Mouse (Mus musculus) kidney, embryonic 16.5 days (tissue): ENCODE results near the gene Serf2. TPM values are rescaled to one million over a fixed set of nuclear protein-coding genes. Genes with fewer than 3 reads are reported as not detected.
A peak's percentile ranks its signal among the peaks of the same experiment; 100 is the strongest.
"Not testable (repeated sequence)": the region's sequence is repeated elsewhere in the genome, so short reads cannot be mapped to it uniquely, and the experiment has no call there.

Source experiments
- ATAC-seq: fragments of 200-750 bp; cut with Nextera tagmentation; 2 replicates; pipeline ENCODE4 v1.8.0; 2017; ENCODE audit warnings: moderate TSS enrichment; ENCODE audit not compliant: low FRiP score, low TSS enrichment
- H3K27ac ChIP-seq: fragments of 300-500 bp; sonication (generic); 2 replicates; pipeline ENCODE4 v1.5.1; 2014; ENCODE audit warnings: low read length
- H3K27me3 ChIP-seq: fragments of 300-500 bp; sonication (generic); 2 replicates; pipeline ENCODE4 v1.6.1; 2014; ENCODE audit warnings: low read length, control low read depth, mixed read lengths; ENCODE audit not compliant: insufficient read depth
- H3K36me3 ChIP-seq: fragments of 300-500 bp; sonication (generic); 2 replicates; pipeline ENCODE4 v1.6.1; 2014; ENCODE audit warnings: low read length, control low read depth, mixed read lengths; ENCODE audit not compliant: insufficient read depth
- H3K4me1 ChIP-seq: fragments of 300-500 bp; sonication (generic); 2 replicates; pipeline ENCODE4 v1.6.1; 2014; ENCODE audit warnings: low read length, control low read depth, mixed read lengths; ENCODE audit not compliant: insufficient read depth
- H3K4me2 ChIP-seq: fragments of 300-500 bp; sonication (generic); replicated peaks from 2 replicates; pipeline ENCODE4 v1.6.1; 2014; ENCODE audit warnings: low read depth, low read length
- H3K4me3 ChIP-seq: fragments of 300-500 bp; sonication (generic); 2 replicates; pipeline ENCODE4 v1.5.1; 2014; ENCODE audit warnings: mild to moderate bottlenecking, low read length
- H3K9ac ChIP-seq: fragments of 300-500 bp; sonication (generic); replicated peaks from 2 replicates; pipeline ENCODE4 v1.6.1; 2014; ENCODE audit warnings: low read length
- H3K9me3 ChIP-seq: fragments of 300-500 bp; sonication (generic); 2 replicates; pipeline ENCODE4 v1.6.1; 2016; ENCODE audit warnings: low read length, control low read depth
- WGBS: fragments of 180-500 bp; shearing (Covaris S2); extraction: QIAGEN DNeasy Blood & Tissue Kit; methylation state at CpG from one replicate; pipeline ENCODE4 v1.1.7; 2014; 5-methylcytosine and 5-hydroxymethylcytosine counted together
- microRNA-seq: library from miRNA; unstranded; fragments of <30 nt; microRNA quantifications from one replicate; pipeline ENCODE4, GENCODE M21; 2016
- polyA plus RNA-seq: library from polyadenylated mRNA; unstranded; fragments of >200 nt; fragmentation: Nextera tagmentation; extraction: Ambion mirVana; gene quantifications from 2 replicates; pipeline ENCODE4 v1.2.1, GENCODE M21; 2015

The Serf2 gene
- polyA plus RNA-seq, 1 experiment from 2014 or later, result 451 TPM

GRCm38 (mm10) chr2:121480916-121481315 lies 31.9 kb downstream of the Serf2 start:
- not testable (repeated sequence) for H3K9ac ChIP-seq, H3K27me3 ChIP-seq, H3K27ac ChIP-seq, H3K4me2 ChIP-seq, ATAC-seq, H3K4me3 ChIP-seq, H3K9me3 ChIP-seq, H3K4me1 ChIP-seq, H3K36me3 ChIP-seq
- 90% methylated on average over 13 of the region's 13 CpGs for WGBS

GRCm38 (mm10) chr2:121483576-121483975 lies 34.6 kb downstream of the Serf2 start:
- Histone ChIP-seq H3K4me3 (no peak overlapping the region), H3K9ac (no peak overlapping the region), H3K4me2 (no peak overlapping the region), H3K4me1 (no peaks in the 10 kb centered on the region), H3K36me3 (no peaks in the 10 kb centered on the region), H3K27me3 (no peaks in the 10 kb centered on the region), H3K9me3 (no peaks in the 10 kb centered on the region), H3K27ac (no peak overlapping the region)
- WGBS, result 41% methylated on average over 8 of the region's 8 CpGs
- ATAC-seq, result no peak

GRCm38 (mm10) chr2:121484403-121484802 lies 35.4 kb downstream of the Serf2 start:
- not testable (repeated sequence) for H3K4me3 ChIP-seq, H3K4me2 ChIP-seq, H3K36me3 ChIP-seq, H3K4me1 ChIP-seq, H3K27me3 ChIP-seq, H3K27ac ChIP-seq, H3K9ac ChIP-seq, H3K9me3 ChIP-seq, ATAC-seq
- 88% methylated on average over 1 of the region's 2 CpGs for WGBS

- H3K4me3 ChIP-seq, ATAC-seq, H3K9ac ChIP-seq, H3K27ac ChIP-seq, H3K4me2 ChIP-seq, H3K27me3 ChIP-seq, H3K36me3 ChIP-seq, H3K4me1 ChIP-seq, H3K9me3 ChIP-seq: not testable (repeated sequence)
- 57% methylated on average over 1 of the region's 6 CpGs for WGBS
Measured at GRCm38 (mm10) chr2:121501550-121501949, 52.6 kb downstream of the Serf2 start.

GRCm38 (mm10) chr2:121505942-121506882 lies 57.2 kb downstream of the Serf2 start, which contains the start of the genes Mfap1a and Wdr76:
TSS of gene Mfap1a (minus strand) at chr2:121506665.
TSS of gene Wdr76 (plus strand) at chr2:121506723.
- peak within 1 kb of the TSS; percentile 74 for H3K4me2 ChIP-seq
- H3K27me3 ChIP-seq, H3K9me3 ChIP-seq, H3K36me3 ChIP-seq, H3K27ac ChIP-seq: not testable (repeated sequence)
- ATAC-seq, result peak; percentile 94
- H3K9ac ChIP-seq, result peak within 1 kb of the TSS; percentile 76
- peaks cover 13% of the 10 kb centered on the region for H3K4me1 ChIP-seq
- 6% methylated on average over 36 of the region's 42 CpGs for WGBS
- peak within 1 kb of the TSS; percentile 69 for H3K4me3 ChIP-seq

- peaks cover 13% of the 10 kb centered on the region for H3K4me1 ChIP-seq
- H3K4me2 ChIP-seq, result peak overlapping the region; percentile 74
- H3K27me3 ChIP-seq, result no peaks in the 10 kb centered on the region
- no peaks in the 10 kb centered on the region for H3K9me3 ChIP-seq
- 11% methylated on average over 12 of the region's 12 CpGs for WGBS
- peaks cover 16% of the 10 kb centered on the region for H3K36me3 ChIP-seq
- no peak for ATAC-seq
- no peak overlapping the region for H3K27ac ChIP-seq
- peak overlapping the region; percentile 69 for H3K4me3 ChIP-seq
- H3K9ac ChIP-seq, result peak overlapping the region; percentile 63
Measured at GRCm38 (mm10) chr2:121507173-121507950, 58.4 kb downstream of the Serf2 start.

Small RNAs within 50 kb of the gene (microRNA-seq; reads per million reads assigned to microRNA genes)
- gene Gm22953, result not detected

Other genes starting within 250 kb of the Serf2 start
- 64.0 and 71.5 TPM in 2 replicates for gene Trp53bp1, start 177.8 kb upstream of the Serf2 start, polyA plus RNA-seq
- gene Map1a, start 159.6 kb upstream of the Serf2 start, polyA plus RNA-seq, result 2.5 and 3.2 TPM in 2 replicates
- 14.4 and 15.8 TPM in 2 replicates for gene Ppip5k1, start 93.8 kb upstream of the Serf2 start, polyA plus RNA-seq
- 28.2 and 34.6 TPM in 2 replicates for gene Ckmt1, start 91.5 kb upstream of the Serf2 start, polyA plus RNA-seq
- not detected in 2 replicates for gene Strc, start 62.0 kb upstream of the Serf2 start, polyA plus RNA-seq
- gene Pdia3, start 35.4 kb upstream of the Serf2 start, polyA plus RNA-seq, result 838 and 877 TPM in 2 replicates
- 2.0 and 3.0 TPM in 2 replicates for gene Catsper2, start 35.4 kb upstream of the Serf2 start, polyA plus RNA-seq
- gene Ell3, start 4.9 kb upstream of the Serf2 start, polyA plus RNA-seq, result 12.3 and 14.5 TPM in 2 replicates
- 104 and 106 TPM in 2 replicates for gene Hypk, start 4.1 kb downstream of the Serf2 start, polyA plus RNA-seq
- gene Serinc4, start 7.6 kb downstream of the Serf2 start, polyA plus RNA-seq, result 0.09 and 0.18 TPM in 2 replicates
- 56.7 and 57.2 TPM in 2 replicates for gene Mfap1b, start 24.9 kb downstream of the Serf2 start, polyA plus RNA-seq
- gene Mfap1a, start 57.5 kb downstream of the Serf2 start, polyA plus RNA-seq, result 28.3 and 30.6 TPM in 2 replicates
- gene Wdr76, start 57.5 kb downstream of the Serf2 start, polyA plus RNA-seq, result 6.7 and 8.4 TPM in 2 replicates